Comparison of ENCODE assay signal across 9 mouse cellular contexts in the genomic region with DNA sequence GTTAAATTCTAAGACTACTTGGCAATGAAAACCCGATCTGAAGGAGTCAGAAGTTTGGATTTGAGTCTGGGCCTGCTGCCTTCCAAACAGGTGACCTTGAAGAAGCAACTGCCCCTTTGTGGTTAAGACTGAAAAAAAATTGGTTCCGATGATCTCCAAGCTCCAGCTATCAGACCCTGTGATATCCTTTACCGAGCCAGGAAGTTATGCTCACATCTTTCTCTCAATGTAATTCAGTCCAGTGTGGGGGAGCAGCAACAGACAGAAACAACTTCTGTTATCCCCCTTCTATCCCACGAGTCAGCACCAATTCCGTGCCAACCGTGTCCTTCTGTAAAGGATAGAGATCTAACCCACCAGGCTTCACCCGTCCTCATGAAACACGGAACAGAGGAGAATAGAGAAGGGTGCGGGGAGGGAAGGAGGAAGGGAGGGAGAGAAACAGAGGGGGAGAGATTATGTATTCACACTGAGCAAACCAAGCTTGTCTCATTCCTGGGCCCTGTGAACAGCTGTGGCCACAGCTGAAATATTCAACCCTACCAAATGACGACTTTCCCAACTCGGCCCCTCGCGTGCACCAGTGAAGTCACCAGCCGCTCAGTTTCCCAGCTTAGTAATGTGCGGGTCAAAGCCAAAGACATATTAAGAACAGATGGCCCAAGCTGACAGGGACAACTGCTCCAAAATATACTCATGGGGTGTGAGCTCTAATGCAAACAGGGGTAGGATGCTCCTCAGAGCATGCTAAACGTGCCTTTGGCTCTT.
DNase-seq lines count a peak whose midpoint lies in the region; ATAC-seq and TF ChIP-seq lines count a peak whose summit lies in the region.
"Had no signal": no experiment of that assay in that cellular context is flagged by ENCODE, and none has a peak within 500 bp of the region (broad histone marks: within the 10 kb centered on the region; RNA-seq: fewer than 3 reads in every experiment).

No protein-coding gene starts in this region.

- no peak overlapping the region for H3K4me2 ChIP-seq in heart, embryonic 15.5 days
- H3K4me2 ChIP-seq: forebrain, embryonic 15.5 days had no signal

- no peak overlapping the region for H3K27ac ChIP-seq in layer of hippocampus, adult 2 months
- peak overlapping the region; percentile 37 for H3K27ac ChIP-seq in heart, embryonic 15.5 days
- H3K27ac ChIP-seq: forebrain, embryonic 15.5 days had no signal

- H3K9ac ChIP-seq in heart, embryonic 15.5 days = no peak overlapping the region
- H3K9ac ChIP-seq: forebrain, embryonic 15.5 days had no signal

- no peaks in the 10 kb centered on the region for H3K9me3 ChIP-seq in heart, embryonic 15.5 days (replicated peaks)
- H3K9me3 ChIP-seq: forebrain, embryonic 15.5 days had no signal

- peak; percentile 15 to 24 for DNase-seq in layer of hippocampus, adult 2 months (ENCODE audit: low spot score in 2 of 2)
- DNase-seq in layer of hippocampus, adult 9-10 months (ENCODE audit: low spot score) = no peak
- peak; percentile 84 for DNase-seq in fibroblast of lung, adult 2 months (ENCODE audit: low read depth)
- peak; percentile 38 to 75 for DNase-seq in lung, postnatal 4 days
- DNase-seq in adrenal gland, postnatal 36 days = no peak
- no peak for DNase-seq in MN1 (ENCODE audit: low spot score)

- no peak for TF ChIP-seq CTCF in layer of hippocampus, adult 2 months (conservative IDR thresholded peaks at IDR 0.05)

- H3K4me1 ChIP-seq in heart, embryonic 15.5 days (replicated peaks) = peaks cover 24% of the 10 kb centered on the region
- H3K4me1 ChIP-seq: megakaryocyte, embryonic 14.5 days had no signal

- H3K4me3 ChIP-seq in layer of hippocampus, adult 2 months = no peak overlapping the region
- H3K4me3 ChIP-seq in heart, embryonic 15.5 days = no peak overlapping the region
- H3K4me3 ChIP-seq: forebrain, embryonic 15.5 days; megakaryocyte, embryonic 14.5 days had no signal

- ATAC-seq in heart, embryonic 15.5 days (replicated peaks; ENCODE audit: insufficient number of reproducible peaks, insufficient read depth, low FRiP score, low read depth) = no peak; the same call in 1 of the 2 replicates
- ATAC-seq: forebrain, embryonic 15.5 days had no signal

- H3K27me3 ChIP-seq in heart, embryonic 15.5 days = no peaks in the 10 kb centered on the region
- H3K27me3 ChIP-seq: forebrain, embryonic 15.5 days; megakaryocyte, embryonic 14.5 days had no signal

- no peaks in the 10 kb centered on the region for H3K36me3 ChIP-seq in heart, embryonic 15.5 days
- H3K36me3 ChIP-seq: forebrain, embryonic 15.5 days had no signal

- WGBS in heart, embryonic 15.5 days = 68% methylated on average over 16 of the region's 16 CpGs

Comparison
In these comparisons a context has a peak if more than half of its experiments do, and no peak if none do; other contexts are left out.
1. DNase-seq: peak in layer of hippocampus, adult 2 months (2 of 2), fibroblast of lung, adult 2 months (single experiment) and lung, postnatal 4 days (2 of 2); none in layer of hippocampus, adult 9-10 months (single experiment), adrenal gland, postnatal 36 days (0 of 2) and MN1 (single experiment).